Mouse (Mus musculus) liver, embryonic 14.5 days (tissue): ENCODE data around the gene Gm9639. TPM values are rescaled to one million over a fixed set of nuclear protein-coding genes. Genes with fewer than 3 reads are reported as not detected.

Experiments used
- ATAC-seq: fragments of 200-750 bp; cut with Nextera tagmentation; 2 replicates; pipeline ENCODE4 v1.8.0; 2017; ENCODE audit warnings: moderate number of reproducible peaks, mild to moderate bottlenecking, moderate library complexity; ENCODE audit not compliant: insufficient read depth
- DNase-seq, 3 experiments: peaks; one replicate each; pipeline ENCODE4 v3.0.0-alpha.2; 2012 to 2013; ENCODE audit warnings: low read depth in 3 of 3, low spot score in 3 of 3
- H3K27ac ChIP-seq: fragments of 300-500 bp; sonication (generic); 2 replicates; pipeline ENCODE4 v1.5.1; 2014; ENCODE audit warnings: moderate library complexity, mild to moderate bottlenecking, control low read depth, inconsistent platforms
- H3K27me3 ChIP-seq: fragments of 300-500 bp; sonication (generic); 2 replicates; pipeline ENCODE4 v1.6.1; 2014; ENCODE audit warnings: mild to moderate bottlenecking, low read length, moderate library complexity; ENCODE audit not compliant: control insufficient read depth, insufficient read depth
- H3K36me3 ChIP-seq: fragments of 300-500 bp; sonication (generic); replicated peaks from 2 replicates; pipeline ENCODE4 v1.6.1; 2014; ENCODE audit warnings: low read depth; ENCODE audit not compliant: control insufficient read depth, insufficient read depth
- H3K4me1 ChIP-seq, 2 experiments: fragments of 200-500 bp in 1 of 2; fragments of 300-500 bp in 1 of 2; sonication (generic) in 1 of 2; replicated peaks; 2 replicates each; pipeline ENCODE4 v1.6.1; 2012 to 2014; ENCODE audit warnings: antibody characterized with exemption in 1 of 2, inconsistent platforms in 1 of 2, low read length in 1 of 2; ENCODE audit not compliant: control insufficient read depth in 2 of 2, insufficient read depth in 2 of 2
- H3K4me2 ChIP-seq: fragments of 300-500 bp; sonication (generic); 2 replicates; pipeline ENCODE4 v1.6.1; 2014; ENCODE audit warnings: low read depth, mild to moderate bottlenecking, control low read depth, moderate library complexity
- H3K4me3 ChIP-seq, 2 experiments: fragments of 200-500 bp in 1 of 2; fragments of 300-500 bp in 1 of 2; sonication (generic) in 1 of 2; 2 replicates each; pipeline ENCODE4 v1.5.1; 2012 to 2014; ENCODE audit warnings: low read depth in 2 of 2, low read length in 2 of 2, mild to moderate bottlenecking in 2 of 2, control low read depth in 1 of 2, inconsistent platforms in 1 of 2, moderate library complexity in 1 of 2; ENCODE audit not compliant: insufficient read depth in 1 of 2
- H3K9ac ChIP-seq: fragments of 300-500 bp; sonication (generic); replicated peaks from 2 replicates; pipeline ENCODE4 v1.6.1; 2014; ENCODE audit warnings: mild to moderate bottlenecking, control low read depth, moderate library complexity
- H3K9me3 ChIP-seq: fragments of 300-500 bp; sonication (generic); 2 replicates; pipeline ENCODE4 v1.6.1; 2016; ENCODE audit warnings: low read length, mixed read lengths; ENCODE audit not compliant: control insufficient read depth
- CTCF ChIP-seq: IDR thresholded peaks from 2 replicates; pipeline ENCODE4 v1.5.1; 2016; ENCODE audit warnings: antibody characterized with exemption, low read depth, control low read depth
- EP300 ChIP-seq: IDR thresholded peaks from 2 replicates; pipeline ENCODE4 v1.6.1; 2016; ENCODE audit warnings: antibody characterized with exemption, low read depth
- WGBS: fragments of 180-500 bp; shearing (Covaris S2); extraction: QIAGEN DNeasy Blood & Tissue Kit; methylation state at CpG from one replicate; pipeline ENCODE4 v1.1.7; 2014; ENCODE audit not compliant: insufficient replicate concordance; 5-methylcytosine and 5-hydroxymethylcytosine counted together
- polyA plus RNA-seq, 2 experiments: library from polyadenylated mRNA; depleted of rRNA in 1 of 2; stranded (reverse) in 1 of 2; unstranded in 1 of 2; fragments of >200 nt; fragmentation: Nextera tagmentation in 1 of 2; extraction: Ambion mirVana in 1 of 2; gene quantifications; 2 replicates each; pipeline versions ENCODE4 v1.2.1 to v1.2.3; 2012 to 2014

The Gm9639 gene
- polyA plus RNA-seq, 2 experiments = not detected

DNA sequence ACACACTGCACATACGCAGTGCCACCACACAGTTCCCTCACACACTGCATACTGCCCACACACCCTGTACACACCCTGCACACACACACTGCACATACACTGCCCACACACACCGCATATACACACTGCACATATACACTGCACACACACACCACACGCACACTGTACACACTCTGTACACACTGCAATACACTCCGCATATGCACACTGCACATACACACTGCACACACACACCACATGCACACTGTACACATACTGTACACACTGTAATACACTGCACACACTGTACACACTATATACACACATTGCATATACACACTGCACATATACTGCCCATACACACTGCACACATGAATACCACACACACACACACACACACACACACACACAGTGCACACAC, 23.6 kb upstream of the Gm9639 start:
- 82% methylated on average over 4 of the region's 4 CpGs for WGBS
- no peak for DNase-seq
- no peak overlapping the region for H3K4me3 ChIP-seq

DNA sequence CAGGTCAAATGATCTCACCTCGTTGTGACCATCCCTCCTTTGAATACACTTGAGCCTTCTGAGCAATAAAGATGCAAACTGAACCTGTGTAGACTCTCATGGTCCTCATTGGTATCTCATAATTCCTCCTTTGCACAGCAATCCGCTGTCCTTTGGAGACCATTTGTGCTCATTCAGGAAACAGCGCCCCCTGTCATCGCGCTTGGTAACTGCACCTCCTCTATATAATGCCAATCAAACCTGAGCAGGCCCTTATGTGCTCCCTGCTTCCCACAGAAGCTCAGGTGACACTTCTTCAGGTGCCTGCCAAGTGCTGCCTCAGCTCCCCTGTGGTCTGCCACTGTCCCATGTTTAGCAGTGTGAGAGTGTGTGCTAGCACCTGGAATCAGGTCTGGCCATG, 20.6 kb upstream of the Gm9639 start:
- Histone ChIP-seq H3K4me3 (no peak overlapping the region), H3K27ac (no peak overlapping the region), H3K9me3 (no peaks in the 10 kb centered on the region), H3K4me2 (no peak overlapping the region), H3K4me1 (no peaks in the 10 kb centered on the region), H3K9ac (no peak overlapping the region), H3K27me3 (no peaks in the 10 kb centered on the region), H3K36me3 (no peaks in the 10 kb centered on the region)
- no peak for ATAC-seq
- 17% methylated on average over 5 of the region's 5 CpGs for WGBS
- TF ChIP-seq CTCF (peak; percentile 75), EP300 (no peak)
- DNase-seq = no peak

More for the DNA sequence above, 23.6 kb upstream of the Gm9639 start:
- Histone ChIP-seq H3K4me1 (no peaks in the 10 kb centered on the region), H3K27me3 (no peaks in the 10 kb centered on the region), H3K36me3 (no peaks in the 10 kb centered on the region), H3K9ac (no peak overlapping the region), H3K27ac (no peak overlapping the region), H3K9me3 (no peaks in the 10 kb centered on the region), H3K4me2 (no peak overlapping the region)
- TF ChIP-seq EP300 = no peak
- TF ChIP-seq CTCF = no peak
- ATAC-seq = no peak

DNA sequence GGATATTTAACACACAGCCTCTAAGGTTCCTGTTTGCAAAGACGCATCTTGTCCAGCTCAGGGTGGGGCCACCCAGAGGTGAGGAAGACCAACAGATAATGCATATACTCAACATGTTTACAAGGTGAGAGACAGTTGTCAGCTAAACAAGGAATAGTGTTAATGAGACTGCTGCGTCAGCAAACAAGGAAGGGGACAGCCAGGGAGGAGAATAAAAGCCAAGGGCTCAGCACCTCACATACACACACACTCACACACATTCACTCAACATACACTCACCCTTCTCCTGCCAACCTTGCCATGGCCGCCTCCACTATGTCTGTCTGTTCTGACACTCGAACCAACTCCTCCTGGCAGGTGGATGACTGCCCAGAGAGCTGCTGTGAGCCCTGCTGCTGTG, 19.5 kb upstream of the Gm9639 start, which contains the start of gene Gm2696:
Gene Gm2696, plus strand, starts transcription at position 301 of the 400 bp plus-strand sequence.
- WGBS = 34% methylated on average over 4 of the region's 4 CpGs
- no peaks in the 10 kb centered on the region for H3K27me3 ChIP-seq
- TF ChIP-seq CTCF (no peak), EP300 (no peak)
- H3K27ac ChIP-seq = no peak within 1 kb of the TSS
- ATAC-seq = no peak
- no peaks in the 10 kb centered on the region for H3K4me1 ChIP-seq
- no peak within 1 kb of the TSS for H3K4me2 ChIP-seq
- no peaks in the 10 kb centered on the region for H3K36me3 ChIP-seq
- no peaks in the 10 kb centered on the region for H3K9me3 ChIP-seq
- DNase-seq = no peak
- no peak within 1 kb of the TSS for H3K4me3 ChIP-seq
- H3K9ac ChIP-seq = no peak within 1 kb of the TSS

DNA sequence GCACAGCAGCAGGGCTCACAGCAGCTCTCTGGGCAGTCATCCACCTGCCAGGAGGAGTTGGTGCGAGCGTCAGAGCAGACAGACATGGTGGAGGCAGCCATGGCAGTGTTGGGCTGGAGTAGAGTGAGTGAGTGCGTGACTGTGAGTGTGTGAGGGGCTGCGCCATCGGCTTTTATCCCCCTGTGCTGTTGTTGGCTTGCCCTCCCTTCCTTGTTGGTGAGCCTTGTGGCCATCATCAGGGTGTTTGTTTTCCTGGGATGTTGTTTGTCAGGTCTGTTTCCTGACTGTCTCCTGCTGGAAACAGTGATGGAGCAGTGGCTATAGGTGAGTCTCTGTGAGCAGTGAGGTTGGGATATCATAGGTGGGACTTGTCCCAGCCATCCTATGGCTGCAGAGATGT, 16.9 kb upstream of the Gm9639 start, which contains the start of gene Gm9507:
Gene Gm9507, minus strand, starts transcription at position 101 of the 400 bp plus-strand sequence.
- Histone ChIP-seq H3K4me1 (no peaks in the 10 kb centered on the region), H3K4me3 (no peak within 1 kb of the TSS), H3K36me3 (no peaks in the 10 kb centered on the region), H3K27ac (no peak within 1 kb of the TSS), H3K27me3 (no peaks in the 10 kb centered on the region), H3K9ac (no peak within 1 kb of the TSS), H3K9me3 (no peaks in the 10 kb centered on the region), H3K4me2 (no peak within 1 kb of the TSS)
- no peak for ATAC-seq
- 59% methylated on average over 5 of the region's 5 CpGs for WGBS
- TF ChIP-seq CTCF = no peak
- no peak for TF ChIP-seq EP300
- DNase-seq = no peak

DNA sequence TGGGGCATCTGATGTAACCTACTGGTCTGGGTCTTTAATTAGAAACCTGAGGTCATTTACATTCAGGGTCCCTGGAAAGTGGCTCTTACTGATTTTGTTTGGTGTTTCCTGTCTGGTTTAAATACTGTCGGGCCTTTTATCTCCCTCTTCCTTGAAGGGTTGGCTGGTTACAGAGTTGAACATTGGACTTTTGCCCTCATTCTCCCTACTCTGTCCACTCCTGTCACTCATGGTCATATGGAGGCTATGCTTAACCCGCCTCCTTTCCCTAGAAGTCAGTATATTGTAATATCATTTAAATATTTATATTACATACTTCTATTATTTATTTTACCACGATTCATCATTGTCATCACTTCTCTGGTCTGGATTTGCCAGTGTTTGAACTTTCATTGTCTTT, 9.2 kb upstream of the Gm9639 start:
- Histone ChIP-seq H3K4me1 (no peaks in the 10 kb centered on the region), H3K4me2 (no peak overlapping the region), H3K9me3 (no peaks in the 10 kb centered on the region), H3K4me3 (no peak overlapping the region), H3K9ac (no peak overlapping the region), H3K27me3 (no peaks in the 10 kb centered on the region), H3K36me3 (no peaks in the 10 kb centered on the region), H3K27ac (no peak overlapping the region)
- no peak for TF ChIP-seq CTCF
- no peak for TF ChIP-seq EP300
- 40% methylated on average over 3 of the region's 3 CpGs for WGBS
- ATAC-seq (no peak), DNase-seq (no peak)
